Mouse (Mus musculus) stomach, embryonic 16.5 days (tissue): ENCODE measurements around the gene Sdha. TPM values are rescaled to one million over a fixed set of nuclear protein-coding genes. Genes with fewer than 3 reads are reported as not detected.

Source experiments
- ATAC-seq: fragments of 200-750 bp; cut with Nextera tagmentation; 2 replicates; pipeline ENCODE4 v1.8.0; 2017; ENCODE audit warnings: moderate number of reproducible peaks, moderate TSS enrichment; ENCODE audit not compliant: insufficient read depth, low FRiP score
- H3K27ac ChIP-seq: fragments of 300-500 bp; sonication (generic); 2 replicates; pipeline ENCODE4 v1.5.1; 2014; ENCODE audit warnings: low read length
- H3K27me3 ChIP-seq: fragments of 300-500 bp; sonication (generic); 2 replicates; pipeline ENCODE4 v1.6.1; 2014; ENCODE audit warnings: low read length, control low read depth, mixed read lengths; ENCODE audit not compliant: control insufficient read depth, insufficient read depth
- H3K36me3 ChIP-seq: fragments of 300-500 bp; sonication (generic); 2 replicates; pipeline ENCODE4 v1.6.1; 2014; ENCODE audit warnings: low read length; ENCODE audit not compliant: control insufficient read depth, insufficient read depth
- H3K4me1 ChIP-seq: fragments of 300-500 bp; sonication (generic); 2 replicates; pipeline ENCODE4 v1.6.1; 2014; ENCODE audit warnings: low read length, control low read depth, mixed read lengths; ENCODE audit not compliant: control insufficient read depth, insufficient read depth
- H3K4me2 ChIP-seq: fragments of 300-500 bp; sonication (generic); 2 replicates; pipeline ENCODE4 v1.6.1; 2014; ENCODE audit warnings: low read depth, low read length, mixed read lengths
- H3K4me3 ChIP-seq: fragments of 300-500 bp; sonication (generic); replicated peaks from 2 replicates; pipeline ENCODE4 v1.5.1; 2014; ENCODE audit warnings: mild to moderate bottlenecking, low read length
- H3K9ac ChIP-seq: fragments of 300-500 bp; sonication (generic); 2 replicates; pipeline ENCODE4 v1.6.1; 2014; ENCODE audit warnings: low read length
- H3K9me3 ChIP-seq: fragments of 300-500 bp; sonication (generic); replicated peaks from 2 replicates; pipeline ENCODE4 v1.6.1; 2016; ENCODE audit warnings: low read length, control low read depth; ENCODE audit not compliant: control insufficient read depth
- WGBS: fragments of 180-500 bp; shearing (Covaris S2); extraction: QIAGEN DNeasy Blood & Tissue Kit; methylation state at CpG from one replicate; pipeline ENCODE4 v1.1.7; 2014; 5-methylcytosine and 5-hydroxymethylcytosine counted together
- polyA plus RNA-seq: library from polyadenylated mRNA; unstranded; fragments of >200 nt; fragmentation: Nextera tagmentation; extraction: Ambion mirVana; gene quantifications from 2 replicates; pipeline ENCODE4 v1.2.1, GENCODE M21; 2015

The Sdha gene
- polyA plus RNA-seq, 1 experiment from 2014 or later = 273 TPM

GRCm38 (mm10) chr13:74282299-74282698 lies 67.8 kb downstream of the Sdha start:
- no peaks in the 10 kb centered on the region for H3K36me3 ChIP-seq
- H3K9me3 ChIP-seq = no peaks in the 10 kb centered on the region
- no peak overlapping the region for H3K4me2 ChIP-seq
- H3K4me1 ChIP-seq = no peaks in the 10 kb centered on the region
- no peaks in the 10 kb centered on the region for H3K27me3 ChIP-seq
- no peak overlapping the region for H3K9ac ChIP-seq
- 77% methylated on average over 1 of the region's 2 CpGs for WGBS
- no peak overlapping the region for H3K4me3 ChIP-seq
- no peak for ATAC-seq
- H3K27ac ChIP-seq = no peak overlapping the region

GRCm38 (mm10) chr13:74275726-74276125 lies 74.4 kb downstream of the Sdha start:
- 64% methylated on average over 4 of the region's 4 CpGs for WGBS
- no peaks in the 10 kb centered on the region for H3K36me3 ChIP-seq
- H3K9ac ChIP-seq = no peak overlapping the region
- ATAC-seq = no peak
- H3K27me3 ChIP-seq = no peaks in the 10 kb centered on the region
- no peak overlapping the region for H3K4me3 ChIP-seq
- no peaks in the 10 kb centered on the region for H3K9me3 ChIP-seq
- H3K4me1 ChIP-seq = no peaks in the 10 kb centered on the region
- H3K27ac ChIP-seq = no peak overlapping the region
- no peak overlapping the region for H3K4me2 ChIP-seq

Other genes with a start within 250 kb of the Sdha start
- 0.90 TPM in 2 replicates for gene Slc9a3, start 228.8 kb downstream of the Sdha start, polyA plus RNA-seq
- 53.5 and 60.5 TPM in 2 replicates for gene Exoc3, start 141.5 kb downstream of the Sdha start, polyA plus RNA-seq
- 0.28 and 0.72 TPM in 2 replicates for gene Ahrr, start 57.9 kb downstream of the Sdha start, polyA plus RNA-seq
- gene Pdcd6, start 32.7 kb downstream of the Sdha start, polyA plus RNA-seq = 153 and 164 TPM in 2 replicates
- gene Ccdc127, start within 50 bp of the Sdha start, polyA plus RNA-seq = 53.2 and 60.8 TPM in 2 replicates
- gene Lrrc14b, start 13.7 kb upstream of the Sdha start, polyA plus RNA-seq = not detected in 2 replicates
- 5.4 and 5.5 TPM in 2 replicates for gene Zfp72, start 40.6 kb upstream of the Sdha start, polyA plus RNA-seq
- 71.9 and 216 TPM in 2 replicates for gene Ftl1-ps1, start 49.4 kb upstream of the Sdha start, polyA plus RNA-seq
- 15.7 and 18.2 TPM in 2 replicates for gene Zfp825, start 143.7 kb upstream of the Sdha start, polyA plus RNA-seq